Mouse (Mus musculus) adrenal gland, postnatal 36 days (tissue): ENCODE measurements around the gene Cdc42bpg. TPM values are rescaled to one million over a fixed set of nuclear protein-coding genes. Genes with fewer than 3 reads are reported as not detected.
A peak's percentile ranks its signal among the peaks of the same experiment; 100 is the strongest.
"Not testable (repeated sequence)": the region's sequence is repeated elsewhere in the genome, so short reads cannot be mapped to it uniquely, and the experiment has no call there.

Source experiments
- DNase-seq, 2 experiments: peaks; one replicate each; pipeline ENCODE4 v3.0.0; 2021; ENCODE audit warnings: mixed read lengths in 1 of 2
- total RNA-seq, 2 experiments: library from RNA; stranded (reverse); gene quantifications; 2 replicates each; pipeline ENCODE4 v1.2.3; 2021

Cdc42bpg gene
- total RNA-seq, 2 experiments from 2014 or later: 22.6 to 23.5 TPM

GRCm38 (mm10) chr19:6296551-6297210 lies 9.6 kb upstream of the Cdc42bpg start:
- no peak for DNase-seq

DNA sequence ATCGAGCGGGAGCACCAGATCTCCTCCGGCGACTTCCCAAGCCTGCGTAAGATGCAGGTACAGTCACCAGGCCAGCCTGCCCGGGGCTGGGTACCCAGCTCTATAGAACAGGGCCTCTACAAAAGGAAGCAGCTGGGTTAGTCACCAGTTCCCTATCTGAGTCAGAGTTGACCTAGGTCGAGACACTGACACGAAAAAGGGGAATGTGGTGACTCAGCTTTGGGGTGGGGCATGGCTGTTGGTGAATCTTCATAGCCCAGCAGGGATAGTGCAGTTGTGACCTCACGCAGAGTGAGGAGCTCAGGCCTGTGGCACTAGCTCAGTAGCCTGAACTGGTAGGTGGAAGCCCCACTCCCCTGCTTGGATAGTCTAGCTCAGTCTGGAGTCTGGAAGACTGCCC lies 8.6 kb upstream of the Cdc42bpg start:
- DNase-seq: peak; percentile 90

DNA sequence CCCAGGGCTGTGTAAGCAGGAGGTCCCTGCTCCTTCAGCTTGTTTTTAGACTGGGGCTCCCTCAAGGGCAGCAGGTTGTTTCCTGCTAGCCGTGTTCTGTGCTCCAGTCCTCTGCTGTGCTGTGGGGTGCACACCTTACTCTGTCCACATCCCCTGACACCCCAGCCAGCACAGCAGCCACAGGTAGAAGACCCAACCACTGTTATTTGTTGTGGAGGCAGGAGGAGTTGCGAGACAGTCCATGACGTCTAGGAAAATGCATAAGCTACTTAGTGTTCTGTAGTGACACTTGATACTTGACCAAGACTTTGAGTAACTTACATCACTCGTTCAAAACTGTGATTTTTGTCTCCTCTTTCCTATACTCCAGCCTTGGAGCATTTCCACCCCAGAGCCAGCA lies 7.3 kb upstream of the Cdc42bpg start:
- no peak for DNase-seq

DNA sequence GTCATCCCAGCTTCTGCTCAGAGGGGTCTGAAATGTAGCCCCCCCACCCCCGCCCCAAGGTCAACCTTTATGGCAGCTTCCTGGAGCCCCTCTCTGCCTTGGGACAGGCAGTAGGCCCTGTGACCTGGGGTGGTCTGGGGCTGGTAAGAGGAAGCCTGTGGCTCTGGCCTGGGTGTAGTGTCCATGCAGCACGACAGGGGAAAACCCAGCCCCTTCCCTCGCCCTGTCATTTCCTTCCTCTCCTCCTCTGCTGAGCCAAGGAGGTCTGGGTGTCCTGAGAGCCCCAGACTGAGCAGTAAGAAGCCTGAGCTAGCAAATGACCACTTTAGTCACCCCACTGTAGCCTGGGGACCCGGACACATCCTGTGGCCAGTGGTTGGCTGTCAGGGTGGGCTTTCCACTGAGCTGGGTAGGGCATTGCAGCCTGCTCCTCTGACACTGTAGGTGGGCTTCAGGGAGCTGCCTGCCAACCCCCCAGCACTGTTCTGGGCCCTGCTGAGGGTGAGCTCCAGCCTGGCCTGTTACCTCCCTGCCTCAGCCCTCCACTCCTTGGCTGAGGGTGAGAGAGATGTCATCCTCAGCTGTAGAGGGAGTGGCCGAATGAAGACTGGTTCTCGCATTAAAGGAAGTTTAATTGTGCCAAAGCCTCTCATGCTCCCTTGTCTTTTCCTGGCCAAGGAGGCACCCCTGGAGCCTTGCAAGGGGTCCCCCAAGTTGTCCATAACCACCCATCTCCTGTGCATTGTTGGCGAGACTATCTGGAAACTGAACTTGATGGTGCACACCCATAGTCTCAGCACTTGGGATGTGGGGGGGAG lies 6.6 kb upstream of the Cdc42bpg start:
- no peak for DNase-seq

DNA sequence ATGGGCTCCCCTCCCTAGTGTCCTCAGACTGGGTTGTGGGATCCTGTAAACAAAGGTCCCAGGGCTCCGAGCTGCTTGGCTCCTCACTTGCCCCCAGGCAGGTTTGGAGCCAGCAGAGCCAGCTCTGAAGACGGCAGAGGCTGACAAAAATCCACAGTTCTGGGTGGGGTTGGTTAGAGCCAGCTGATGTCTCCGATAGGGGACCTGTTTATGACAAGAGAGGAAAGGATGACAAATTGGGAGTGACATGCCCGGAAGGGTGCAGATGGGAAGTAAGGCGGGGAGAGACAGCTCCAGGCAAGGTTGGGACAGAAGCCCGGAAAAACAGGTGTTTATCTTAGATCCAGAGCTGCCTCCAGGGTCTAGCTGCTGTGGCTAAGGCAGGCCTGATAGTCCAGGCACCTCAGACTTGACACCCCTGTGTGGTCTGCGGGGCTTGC lies 5.8 kb upstream of the Cdc42bpg start:
- no peak for DNase-seq

DNA sequence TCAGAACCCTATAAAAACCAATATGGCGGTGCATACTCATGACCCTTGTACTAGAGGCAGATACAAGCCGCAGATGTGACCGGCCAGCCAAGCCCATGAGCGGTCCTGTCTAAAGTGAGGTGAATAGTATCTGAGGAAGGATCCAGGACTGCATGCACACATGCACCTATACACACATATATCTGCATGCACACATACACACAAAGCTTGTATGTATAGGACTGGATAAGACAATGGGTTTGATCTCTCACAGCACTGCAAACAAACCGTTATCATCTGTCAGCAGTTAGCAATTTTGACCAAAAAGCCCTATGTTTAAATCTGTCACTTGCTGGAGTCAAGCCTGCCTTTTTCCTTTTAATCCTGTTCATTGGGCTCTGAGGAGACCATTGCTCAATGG lies 4.1 kb upstream of the Cdc42bpg start:
- DNase-seq: no peak

DNA sequence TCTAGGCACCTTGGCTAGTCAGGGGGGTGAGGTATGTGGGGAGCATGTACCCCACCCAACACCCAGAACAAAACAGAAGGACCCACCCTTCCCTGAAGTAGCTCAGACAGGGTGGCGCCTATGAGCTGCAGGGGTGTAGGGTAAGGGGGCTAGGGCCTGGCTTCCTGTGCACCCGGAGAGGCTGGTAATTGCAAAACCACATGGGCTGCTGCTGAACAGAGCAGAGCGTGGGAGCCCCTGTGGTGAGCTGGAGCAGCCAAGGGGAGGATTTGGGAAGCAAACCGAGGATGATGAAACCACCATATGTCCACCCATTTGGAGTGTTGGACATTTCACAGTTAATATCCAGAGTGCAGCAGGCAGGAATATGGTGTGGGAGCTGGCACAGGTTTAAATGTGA lies 3.7 kb upstream of the Cdc42bpg start:
- no peak for DNase-seq

DNA sequence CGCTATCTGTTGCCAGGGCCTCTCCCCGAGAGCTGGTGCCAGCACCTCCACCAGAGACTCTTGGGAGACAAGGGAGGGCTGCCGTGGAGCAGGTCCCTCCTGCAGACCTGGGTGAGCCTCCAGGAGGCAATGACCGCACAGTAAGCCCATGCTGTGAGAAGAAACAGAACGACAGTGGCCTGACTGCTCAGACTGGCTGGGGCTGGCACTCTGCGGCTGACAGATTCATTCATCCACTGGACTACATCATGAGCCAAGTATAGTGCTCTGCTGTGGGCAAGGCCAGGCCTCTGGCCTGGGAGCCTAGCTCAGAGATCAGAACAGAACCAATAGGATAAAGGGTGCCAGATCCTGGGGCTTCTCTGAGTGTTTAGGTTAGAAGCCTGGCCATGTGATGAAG lies 2.4 kb upstream of the Cdc42bpg start:
- no peak for DNase-seq

GRCm38 (mm10) chr19:6304787-6305516 lies 1.3 kb upstream of the Cdc42bpg start:
- DNase-seq: peak; percentile 94 to 95

- no peak for DNase-seq
These were observed 640 bp upstream of the Cdc42bpg start for GRCm38 (mm10) chr19:6305517-6306115.

- peak; percentile 82 to 90 for DNase-seq
These were observed 330 bp downstream of the Cdc42bpg start for GRCm38 (mm10) chr19:6306586-6306985.

DNA sequence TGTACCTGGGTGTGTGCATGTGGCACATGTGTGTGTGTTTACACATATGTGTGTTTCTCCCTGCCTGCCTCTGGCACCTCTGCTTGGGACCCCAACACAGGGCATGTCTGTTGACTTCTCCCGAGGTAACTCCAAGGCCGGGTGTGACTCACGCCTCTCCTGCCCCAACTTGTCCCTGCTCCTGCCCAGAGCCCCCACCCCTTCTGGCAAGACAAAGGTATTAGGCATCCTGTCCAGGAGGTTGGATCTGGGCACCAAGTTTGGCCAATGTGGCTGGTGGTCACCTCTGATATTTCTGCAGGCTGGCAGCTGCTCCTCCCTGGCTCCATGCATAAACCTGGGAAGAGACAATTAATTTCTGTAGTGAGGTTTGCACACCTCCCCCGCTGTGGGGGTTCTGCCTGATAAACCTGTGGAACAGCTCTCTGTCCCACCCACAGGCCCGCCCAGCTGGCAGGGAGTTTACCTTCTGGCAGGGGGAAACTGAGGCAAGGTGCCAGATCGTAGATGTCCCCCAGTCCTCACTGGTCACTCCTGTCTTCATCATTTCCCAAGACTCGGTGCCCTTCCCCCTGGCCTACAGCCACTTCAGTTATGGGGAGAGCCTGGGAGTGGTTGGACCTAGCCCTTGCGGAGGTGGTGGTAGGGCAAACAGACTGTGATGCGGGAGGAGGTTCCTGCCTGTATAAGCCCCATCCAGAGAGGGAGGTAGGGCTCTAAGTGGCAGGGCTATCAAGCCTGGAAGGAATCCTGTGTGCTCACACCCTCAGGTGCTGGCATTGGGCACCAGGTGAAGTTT lies 1.7 kb downstream of the Cdc42bpg start:
- peak; percentile 69 for DNase-seq

- no peak for DNase-seq
These were observed 3.9 kb downstream of the Cdc42bpg start for GRCm38 (mm10) chr19:6310181-6310580.

DNA sequence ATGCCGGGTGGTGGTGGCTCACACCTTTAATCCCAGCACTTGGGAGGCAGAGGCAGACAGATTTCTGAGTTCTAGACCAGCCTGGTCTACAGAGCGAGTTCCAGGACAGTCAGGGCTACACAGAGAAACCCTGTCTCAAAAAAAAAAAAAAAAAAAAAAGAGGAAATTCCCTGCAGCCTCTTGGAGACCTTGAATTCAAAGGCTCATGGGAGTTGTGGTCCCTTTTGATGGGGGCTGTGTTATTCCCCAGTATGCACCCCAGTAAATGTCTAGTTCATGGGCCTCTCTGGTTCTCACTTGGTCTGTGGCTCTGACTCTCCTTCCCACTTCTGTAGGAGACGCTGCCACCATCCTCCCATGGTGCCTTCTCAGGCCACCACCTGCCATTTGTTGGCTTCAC lies 5.5 kb downstream of the Cdc42bpg start:
- not testable (repeated sequence) for DNase-seq

GRCm38 (mm10) chr19:6313796-6314195 lies 7.5 kb downstream of the Cdc42bpg start:
- DNase-seq: no peak

DNA sequence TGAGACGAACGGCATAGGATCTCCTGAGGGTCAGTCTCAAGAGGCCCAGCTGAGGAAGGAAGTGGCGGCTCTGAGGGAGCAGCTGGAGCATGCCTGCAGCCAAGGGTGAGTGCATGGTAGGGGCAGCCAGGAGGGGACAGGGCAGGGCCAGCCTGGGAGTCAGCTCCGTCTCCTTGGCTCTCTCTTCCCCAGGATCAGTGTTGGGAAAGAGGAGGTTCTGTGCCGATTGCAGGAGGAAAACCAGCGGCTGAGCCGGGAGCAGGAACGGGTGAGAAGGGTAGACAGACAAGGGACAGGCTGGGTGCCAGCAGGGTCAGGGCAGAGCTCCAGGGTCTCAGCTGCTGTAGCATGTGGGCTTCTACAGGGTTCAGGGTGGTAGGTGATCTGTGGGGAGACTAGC lies 8.3 kb downstream of the Cdc42bpg start:
- DNase-seq: no peak

- no peak for DNase-seq
These were observed 9.3 kb downstream of the Cdc42bpg start for GRCm38 (mm10) chr19:6315573-6315972.

DNA sequence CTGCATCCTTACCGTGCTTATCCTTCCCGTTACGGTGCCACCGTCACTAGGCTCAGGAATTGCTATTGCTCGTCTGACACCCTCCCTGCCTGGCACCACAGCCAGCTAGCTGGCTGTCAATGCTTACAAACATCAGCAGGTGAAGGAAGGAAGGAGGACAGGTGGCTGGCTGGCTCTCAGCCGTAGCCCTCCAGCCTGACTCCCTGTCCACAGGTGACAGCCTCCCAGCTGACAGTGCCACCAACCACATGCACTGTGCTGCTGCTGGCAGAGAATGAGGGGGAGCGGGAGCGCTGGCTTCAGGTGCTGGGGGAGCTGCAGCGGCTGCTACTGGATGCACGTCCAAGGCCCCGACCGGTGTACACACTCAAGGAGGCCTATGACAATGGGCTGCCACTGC lies 11.9 kb downstream of the Cdc42bpg start:
- no peak for DNase-seq

DNA sequence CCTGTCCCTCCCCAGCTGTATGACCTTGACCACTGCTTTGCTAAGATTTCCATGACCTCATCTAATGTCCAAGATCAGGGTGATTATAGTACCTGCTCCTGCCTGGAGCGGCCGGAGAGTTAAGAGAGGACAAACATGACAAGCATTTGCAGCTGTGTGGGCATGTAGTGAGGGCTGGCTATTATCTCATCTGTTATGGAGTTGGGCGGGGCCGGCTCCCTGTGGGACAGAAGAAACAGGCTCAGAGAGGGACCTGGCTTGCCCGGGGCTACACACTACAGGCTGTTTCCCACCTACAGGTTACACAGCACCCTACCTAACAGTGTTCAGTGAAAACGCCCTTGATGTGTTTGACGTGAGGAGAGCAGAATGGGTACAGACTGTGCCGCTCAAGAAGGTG lies 15.1 kb downstream of the Cdc42bpg start:
- no peak for DNase-seq

GRCm38 (mm10) chr19:6321786-6322621 lies 15.7 kb downstream of the Cdc42bpg start:
- DNase-seq: peak; percentile 62 to 64

- peak; percentile 55 to 58 for DNase-seq
These were observed 18.5 kb downstream of the Cdc42bpg start for GRCm38 (mm10) chr19:6324751-6325150.
